Mouse (Mus musculus) neural tube, embryonic 13.5 days (tissue): ENCODE measurements around the gene Zfyve1. TPM values are rescaled to one million over a fixed set of nuclear protein-coding genes. Genes with fewer than 3 reads are reported as not detected.

Experiments used
- ATAC-seq: fragments of 200-750 bp; cut with Nextera tagmentation; 2 replicates; pipeline ENCODE4 v1.8.0; 2017; ENCODE audit warnings: low read depth, mild to moderate bottlenecking, moderate TSS enrichment, moderate library complexity
- H3K27ac ChIP-seq: fragments of 300-500 bp; sonication (generic); replicated peaks from 2 replicates; pipeline ENCODE4 v1.5.1; 2015; ENCODE audit warnings: moderate library complexity, mild to moderate bottlenecking, inconsistent platforms
- H3K27me3 ChIP-seq: fragments of 300-500 bp; sonication (generic); 2 replicates; pipeline ENCODE4 v1.6.1; 2015; ENCODE audit warnings: mild to moderate bottlenecking, inconsistent platforms
- H3K36me3 ChIP-seq: fragments of 300-500 bp; sonication (generic); 2 replicates; pipeline ENCODE4 v1.6.1; 2015; ENCODE audit warnings: mild to moderate bottlenecking, inconsistent platforms
- H3K4me1 ChIP-seq: fragments of 300-500 bp; sonication (generic); replicated peaks from 2 replicates; pipeline ENCODE4 v1.6.1; 2015; ENCODE audit warnings: inconsistent platforms
- H3K4me2 ChIP-seq: fragments of 300-500 bp; sonication (generic); 2 replicates; pipeline ENCODE4 v1.6.1; 2015; ENCODE audit warnings: inconsistent platforms, mild to moderate bottlenecking, moderate library complexity
- H3K4me3 ChIP-seq: fragments of 300-500 bp; sonication (generic); 2 replicates; pipeline ENCODE4 v1.5.1; 2015; ENCODE audit warnings: mild to moderate bottlenecking, inconsistent platforms
- H3K9ac ChIP-seq: fragments of 300-500 bp; sonication (generic); 2 replicates; pipeline ENCODE4 v1.6.1; 2015; ENCODE audit warnings: moderate library complexity, mild to moderate bottlenecking, inconsistent platforms
- H3K9me3 ChIP-seq: fragments of 300-500 bp; sonication (generic); 2 replicates; pipeline ENCODE4 v1.6.1; 2016; ENCODE audit warnings: inconsistent platforms
- WGBS: fragments of 180-500 bp; shearing (Covaris S2); methylation state at CpG from one replicate; pipeline ENCODE4 v1.1.7; 2015; 5-methylcytosine and 5-hydroxymethylcytosine counted together
- polyA plus RNA-seq: library from polyadenylated mRNA; unstranded; fragments of >200 nt; fragmentation: Nextera tagmentation; extraction: Ambion mirVana; gene quantifications from 2 replicates; pipeline ENCODE4 v1.2.1, GENCODE M21; 2015

The Zfyve1 gene
- polyA plus RNA-seq, 1 experiment from 2014 or later = 27.3 TPM

- ATAC-seq = no peak
- Histone ChIP-seq H3K4me2 (no peak overlapping the region), H3K4me3 (no peak overlapping the region), H3K36me3 (peaks cover 83% of the 10 kb centered on the region), H3K9ac (no peak overlapping the region), H3K27ac (no peak overlapping the region), H3K4me1 (peaks cover 11% of the 10 kb centered on the region), H3K27me3 (no peaks in the 10 kb centered on the region), H3K9me3 (no peaks in the 10 kb centered on the region)
- 90% methylated on average over 3 of the region's 3 CpGs for WGBS
These were observed 62.8 kb downstream of the Zfyve1 start for GRCm38 (mm10) chr12:83534190-83534589.

DNA sequence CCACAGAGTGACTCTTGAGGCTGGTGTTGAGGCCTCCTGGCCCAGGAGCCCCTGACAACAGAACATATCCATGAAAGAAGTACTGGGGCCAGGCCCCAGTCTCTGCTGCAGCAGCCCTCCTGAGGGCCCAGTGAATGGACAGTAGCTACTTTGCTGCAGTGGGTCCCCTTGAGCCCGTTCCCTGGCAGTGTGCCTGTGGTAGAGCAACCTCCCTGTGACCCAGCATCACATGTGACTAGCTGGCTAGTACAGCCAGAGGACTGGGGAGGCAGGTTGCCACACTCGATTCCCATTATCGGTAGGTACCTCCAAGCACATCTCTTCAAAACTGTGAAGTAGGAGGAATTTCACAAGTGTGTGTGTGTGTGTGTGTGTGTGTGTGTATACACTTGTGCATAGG, 64.1 kb downstream of the Zfyve1 start:
- Histone ChIP-seq H3K36me3 (peaks cover 74% of the 10 kb centered on the region), H3K4me3 (no peak overlapping the region), H3K4me2 (no peak overlapping the region), H3K27me3 (no peaks in the 10 kb centered on the region), H3K9me3 (no peaks in the 10 kb centered on the region), H3K4me1 (peaks cover 11% of the 10 kb centered on the region), H3K27ac (no peak overlapping the region), H3K9ac (no peak overlapping the region)
- WGBS = 96% methylated on average over 3 of the region's 3 CpGs
- no peak for ATAC-seq

GRCm38 (mm10) chr12:83531992-83532391, 65.0 kb downstream of the Zfyve1 start:
- peaks cover 64% of the 10 kb centered on the region for H3K36me3 ChIP-seq
- no peak overlapping the region for H3K4me2 ChIP-seq
- no peak overlapping the region for H3K27ac ChIP-seq
- no peak overlapping the region for H3K4me3 ChIP-seq
- H3K4me1 ChIP-seq = peaks cover 11% of the 10 kb centered on the region
- 90% methylated on average over 6 of the region's 6 CpGs for WGBS
- no peak overlapping the region for H3K9ac ChIP-seq
- no peak for ATAC-seq
- no peaks in the 10 kb centered on the region for H3K9me3 ChIP-seq
- H3K27me3 ChIP-seq = no peaks in the 10 kb centered on the region

DNA sequence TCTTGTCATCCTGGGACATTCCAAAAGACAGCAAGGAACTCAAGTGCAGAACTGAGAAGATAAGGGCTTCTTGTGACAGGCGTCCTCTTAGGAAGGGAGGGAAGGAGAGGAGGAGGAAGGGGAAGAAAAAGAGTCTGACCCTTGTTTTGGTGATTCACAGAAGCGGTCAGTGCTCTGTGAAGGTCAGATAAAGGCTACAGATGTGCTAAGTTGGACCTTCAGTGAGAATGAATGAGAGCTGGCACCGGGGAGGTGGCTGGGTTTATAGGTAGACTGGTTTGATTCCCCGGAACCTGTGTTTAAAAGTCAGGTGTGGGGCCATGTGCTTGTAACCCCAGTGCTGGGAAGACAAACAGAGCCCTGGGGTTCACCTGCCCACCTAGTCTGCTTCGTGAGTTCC, 68.4 kb downstream of the Zfyve1 start:
- 90% methylated on average over 5 of the region's 5 CpGs for WGBS
- H3K9ac ChIP-seq = no peak overlapping the region
- no peak overlapping the region for H3K4me2 ChIP-seq
- no peak for ATAC-seq
- no peak overlapping the region for H3K4me3 ChIP-seq
- H3K4me1 ChIP-seq = 0 out of 2 replicates have a peak, but pooled peaks cover 3% of the 10 kb centered on the region
- no peaks in the 10 kb centered on the region for H3K27me3 ChIP-seq
- H3K36me3 ChIP-seq = peaks cover 39% of the 10 kb centered on the region
- H3K27ac ChIP-seq = no peak overlapping the region
- no peaks in the 10 kb centered on the region for H3K9me3 ChIP-seq

- Histone ChIP-seq H3K4me2 (no peak overlapping the region), H3K9ac (no peak overlapping the region), H3K4me3 (no peak overlapping the region), H3K36me3 (peaks cover 30% of the 10 kb centered on the region), H3K27ac (no peak overlapping the region), H3K27me3 (no peaks in the 10 kb centered on the region), H3K4me1 (0 out of 2 replicates have a peak, but pooled peaks cover 10% of the 10 kb centered on the region), H3K9me3 (no peaks in the 10 kb centered on the region)
- 29% methylated on average over 6 of the region's 6 CpGs for WGBS
- ATAC-seq = no peak
These were observed 69.2 kb downstream of the Zfyve1 start for GRCm38 (mm10) chr12:83527816-83528215.

DNA sequence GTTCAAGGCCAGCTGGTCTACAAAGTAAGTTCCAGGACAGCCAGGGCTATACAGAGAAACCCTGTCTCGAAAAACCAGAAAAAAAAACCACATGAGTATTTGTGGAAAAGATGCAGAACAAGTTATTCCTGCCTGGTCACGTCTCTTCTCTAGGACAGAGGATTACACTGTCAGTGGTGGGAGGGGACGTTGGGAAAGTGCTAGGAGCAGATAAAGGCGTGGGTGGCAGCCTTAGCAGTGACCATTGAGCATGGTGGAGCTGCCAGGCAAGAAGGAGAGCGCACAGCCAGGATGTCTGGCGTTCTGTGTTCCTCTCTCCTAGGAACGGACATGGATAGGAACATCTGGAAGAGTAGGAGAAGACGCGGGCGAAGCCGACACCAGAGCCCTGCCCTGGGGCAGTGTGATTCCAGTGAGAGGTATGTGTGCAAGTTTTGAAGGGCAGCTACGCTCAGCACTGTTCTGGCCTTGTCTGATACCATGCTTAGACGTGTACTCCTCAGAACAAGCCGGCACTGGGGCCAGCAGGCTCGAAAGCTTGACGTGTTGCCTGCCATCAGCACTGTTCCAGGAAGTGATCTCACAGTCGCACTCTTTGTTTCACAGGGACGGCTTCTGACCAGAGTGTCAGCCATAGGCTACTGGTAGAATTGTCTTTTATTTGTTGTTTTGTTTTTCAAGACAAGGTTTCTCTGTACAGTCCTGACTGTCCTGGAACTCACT, 71.0 kb downstream of the Zfyve1 start:
- Histone ChIP-seq H3K4me1 (peaks cover 25% of the 10 kb centered on the region), H3K27ac (no peak overlapping the region), H3K9ac (no peak overlapping the region), H3K27me3 (no peaks in the 10 kb centered on the region), H3K9me3 (no peaks in the 10 kb centered on the region), H3K36me3 (peaks cover 12% of the 10 kb centered on the region), H3K4me3 (no peak overlapping the region), H3K4me2 (no peak overlapping the region)
- no peak for ATAC-seq
- WGBS = 87% methylated on average over 18 of the region's 18 CpGs

DNA sequence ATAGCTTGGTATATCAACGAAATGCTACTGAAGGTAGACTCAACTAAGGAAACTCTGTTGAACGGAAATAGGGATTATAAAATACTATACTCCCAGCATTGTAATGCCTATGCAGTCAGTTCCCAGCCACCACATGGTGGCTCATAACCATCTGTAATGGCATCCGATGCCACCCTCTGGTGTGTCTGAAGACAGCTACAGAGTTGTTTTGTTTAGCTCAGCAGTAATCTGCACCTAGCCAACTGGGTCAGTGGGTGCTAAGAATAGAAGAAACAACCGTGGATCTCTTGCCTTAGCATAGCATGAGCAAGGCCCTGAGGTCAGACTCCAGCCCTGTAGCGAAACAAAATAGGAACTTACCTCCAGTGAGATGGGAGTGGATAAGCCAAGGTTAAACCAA, 72.7 kb downstream of the Zfyve1 start:
- ATAC-seq = no peak
- Histone ChIP-seq H3K4me1 (peaks cover 31% of the 10 kb centered on the region), H3K4me3 (no peak overlapping the region), H3K4me2 (no peak overlapping the region), H3K27me3 (no peaks in the 10 kb centered on the region), H3K9ac (no peak overlapping the region), H3K36me3 (peaks cover 3% of the 10 kb centered on the region; the same call in 1 of the 2 replicates), H3K27ac (no peak overlapping the region), H3K9me3 (no peaks in the 10 kb centered on the region)
- 84% methylated on average over 5 of the region's 5 CpGs for WGBS

GRCm38 (mm10) chr12:83523892-83524291, 73.1 kb downstream of the Zfyve1 start:
- no peaks in the 10 kb centered on the region for H3K27me3 ChIP-seq
- H3K27ac ChIP-seq = no peak overlapping the region
- H3K36me3 ChIP-seq = no peaks in the 10 kb centered on the region; the same call in 1 of the 2 replicates
- peaks cover 31% of the 10 kb centered on the region for H3K4me1 ChIP-seq
- H3K9me3 ChIP-seq = no peaks in the 10 kb centered on the region
- H3K4me3 ChIP-seq = no peak overlapping the region
- no peak overlapping the region for H3K4me2 ChIP-seq
- ATAC-seq = no peak
- H3K9ac ChIP-seq = no peak overlapping the region
- WGBS = 76% methylated on average over 4 of the region's 4 CpGs

DNA sequence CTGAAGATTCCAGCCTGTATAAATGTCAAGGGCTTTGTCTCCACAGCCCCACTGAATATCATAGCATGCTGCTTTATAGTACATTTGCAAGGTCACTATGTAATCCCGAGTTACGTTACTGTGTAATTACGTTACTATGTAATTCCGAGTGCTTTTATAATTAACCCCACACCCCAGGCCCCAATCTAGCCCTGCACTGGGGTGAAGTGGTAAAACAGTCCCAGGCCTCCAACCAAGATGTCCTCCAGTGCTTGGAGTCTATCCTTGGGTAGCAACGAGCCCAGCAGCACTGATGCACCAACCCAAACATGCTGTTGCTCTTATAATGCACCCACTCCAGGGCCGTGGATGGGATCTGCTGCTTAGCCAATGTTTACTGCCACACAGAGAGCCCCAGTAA, 74.0 kb downstream of the Zfyve1 start:
- Histone ChIP-seq H3K4me2 (no peak overlapping the region), H3K9ac (no peak overlapping the region), H3K36me3 (no peaks in the 10 kb centered on the region), H3K4me1 (peaks cover 31% of the 10 kb centered on the region), H3K27ac (no peak overlapping the region), H3K4me3 (no peak overlapping the region), H3K9me3 (no peaks in the 10 kb centered on the region), H3K27me3 (no peaks in the 10 kb centered on the region)
- WGBS = 82% methylated on average over 6 of the region's 6 CpGs
- no peak for ATAC-seq

DNA sequence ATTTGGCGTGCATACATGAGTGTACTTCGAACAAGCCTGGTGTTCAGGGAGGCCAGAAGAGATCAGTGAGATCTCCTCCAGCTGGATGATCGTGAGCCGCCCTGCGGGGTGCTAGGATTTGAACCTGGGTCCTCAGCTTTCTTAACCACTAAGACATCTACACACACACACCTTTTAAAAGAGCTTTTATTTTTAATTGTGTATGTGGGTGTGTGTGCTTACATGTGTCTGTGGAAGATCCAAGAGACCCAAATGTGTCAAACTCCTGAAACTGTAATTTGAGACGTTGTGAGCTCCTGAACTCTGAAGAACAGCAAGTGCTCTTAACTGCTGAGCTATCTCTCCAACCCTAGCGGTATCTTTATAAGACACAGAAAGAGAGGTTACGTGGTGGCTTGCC, 75.9 kb downstream of the Zfyve1 start:
- 54% methylated on average over 8 of the region's 8 CpGs for WGBS
- ATAC-seq = no peak
- no peaks in the 10 kb centered on the region for H3K36me3 ChIP-seq
- H3K27ac ChIP-seq = no peak overlapping the region
- peak overlapping the region; percentile 70 for H3K9ac ChIP-seq
- H3K27me3 ChIP-seq = no peaks in the 10 kb centered on the region
- H3K4me2 ChIP-seq = peak overlapping the region; percentile 62
- peaks cover 31% of the 10 kb centered on the region for H3K4me1 ChIP-seq
- peak overlapping the region; percentile 52 for H3K4me3 ChIP-seq
- H3K9me3 ChIP-seq = no peaks in the 10 kb centered on the region

- peak within 1 kb of the TSS; percentile 57 for H3K27ac ChIP-seq
- peak; percentile 97 for ATAC-seq
These were observed 76.6 kb downstream of the Zfyve1 start, which contains the start of gene Dcaf4 for GRCm38 (mm10) chr12:83520311-83520890. Gene Dcaf4 (plus strand): TSS chr12:83520466.

DNA sequence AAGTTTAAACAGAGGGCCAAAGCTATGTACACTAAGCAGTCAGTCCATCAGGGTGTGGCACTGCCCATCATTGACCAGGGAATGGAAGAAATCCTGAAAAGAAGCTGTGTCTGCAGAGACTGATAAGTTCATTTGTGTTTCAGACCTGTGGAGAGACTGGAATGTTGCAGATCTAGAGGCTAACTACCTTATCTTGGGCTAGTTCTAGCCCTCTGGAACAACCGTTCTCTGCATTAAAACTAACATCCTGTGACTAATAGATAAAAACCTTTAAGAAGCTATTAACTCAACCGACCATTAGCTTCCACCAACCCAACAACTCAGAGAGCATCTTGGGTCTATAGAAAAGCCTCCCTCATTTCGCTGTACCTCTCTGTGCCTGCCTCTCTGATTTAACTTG, 79.4 kb downstream of the Zfyve1 start:
- no peak for ATAC-seq
- Histone ChIP-seq H3K4me1 (peaks cover 32% of the 10 kb centered on the region), H3K4me2 (no peak overlapping the region), H3K4me3 (no peak overlapping the region), H3K36me3 (no peaks in the 10 kb centered on the region), H3K27ac (no peak overlapping the region), H3K27me3 (no peaks in the 10 kb centered on the region), H3K9ac (no peak overlapping the region), H3K9me3 (no peaks in the 10 kb centered on the region)
- 78% methylated on average over 3 of the region's 3 CpGs for WGBS

More at GRCm38 (mm10) chr12:83520311-83520890, 76.6 kb downstream of the Zfyve1 start, which contains the start of gene Dcaf4:
- Histone ChIP-seq H3K4me2 (peak within 1 kb of the TSS; percentile 62), H3K4me1 (peaks cover 31% of the 10 kb centered on the region), H3K36me3 (no peaks in the 10 kb centered on the region), H3K27me3 (no peaks in the 10 kb centered on the region), H3K4me3 (peak within 1 kb of the TSS; percentile 52), H3K9ac (peak within 1 kb of the TSS; percentile 70), H3K9me3 (no peaks in the 10 kb centered on the region)
- WGBS = under 1% methylated on average over 32 of the region's 32 CpGs
